11 mouse cellular contexts compared by ENCODE assay signal in genomic region chrX:161487691-161488090, GRCm38 (mm10).
DNase-seq lines count a peak whose midpoint lies in the region; ATAC-seq and TF ChIP-seq lines count a peak whose summit lies in the region.
"Had no signal": no experiment of that assay in that cellular context is flagged by ENCODE, and none has a peak within 500 bp of the region (broad histone marks: within the 10 kb centered on the region; RNA-seq: fewer than 3 reads in every experiment).

No protein-coding gene starts in this region.

- peak; percentile 1 for DNase-seq in ovary, adult 18-20 months (ENCODE audit: low spot score)
- DNase-seq in ovary, postnatal 10 days (ENCODE audit: low spot score) = no peak
- peak; percentile 67 for DNase-seq in gastrocnemius, adult 2 months
- peak; percentile 5 for DNase-seq in heart, postnatal 4 days
- DNase-seq in MN1 (ENCODE audit: low spot score) = no peak
- no peak for DNase-seq in spleen, postnatal 4 days (ENCODE audit: low spot score in 2 of 2)
- DNase-seq: embryo, embryonic 11 days; thymus, postnatal 14 days had no signal

- no peak overlapping the region for H3K4me3 ChIP-seq in gastrocnemius, adult 2 months
- H3K4me3 ChIP-seq: heart, embryonic 15.5 days; intestine, embryonic 15.5 days had no signal

- intact Hi-C loops in gastrocnemius, adult 2 months (cut with DNase I) = loop anchor here (5.0 kb wide), 1 partner anchor 50 kb away; no protein-coding TSS in a partner anchor

- no peak overlapping the region for H3K27ac ChIP-seq in gastrocnemius, adult 2 months
- H3K27ac ChIP-seq: heart, embryonic 15.5 days; intestine, embryonic 15.5 days had no signal

- TF ChIP-seq CTCF in gastrocnemius, adult 2 months (IDR thresholded peaks at IDR 0.05) = no peak

- no peak for ATAC-seq in inflammation-experienced regulatory T-cells, adult 6 months
- ATAC-seq: intestine, embryonic 15.5 days had no signal

Comparison
In these comparisons a context has a peak if more than half of its experiments do, and no peak if none do; other contexts are left out.
1. DNase-seq: peak in ovary, adult 18-20 months (single experiment), gastrocnemius, adult 2 months (single experiment) and heart, postnatal 4 days (single experiment); none in ovary, postnatal 10 days (single experiment), MN1 (single experiment) and spleen, postnatal 4 days (0 of 2).